Mouse (Mus musculus) ovary, adult 18-20 months (tissue): Measurements from ENCODE around the gene Arhgap18.

ENCODE experiments used
- DNase-seq: peaks from one replicate; pipeline ENCODE4 v3.0.0; 2022; ENCODE audit warnings: low spot score, mixed read lengths

Arhgap18 gene

DNA sequence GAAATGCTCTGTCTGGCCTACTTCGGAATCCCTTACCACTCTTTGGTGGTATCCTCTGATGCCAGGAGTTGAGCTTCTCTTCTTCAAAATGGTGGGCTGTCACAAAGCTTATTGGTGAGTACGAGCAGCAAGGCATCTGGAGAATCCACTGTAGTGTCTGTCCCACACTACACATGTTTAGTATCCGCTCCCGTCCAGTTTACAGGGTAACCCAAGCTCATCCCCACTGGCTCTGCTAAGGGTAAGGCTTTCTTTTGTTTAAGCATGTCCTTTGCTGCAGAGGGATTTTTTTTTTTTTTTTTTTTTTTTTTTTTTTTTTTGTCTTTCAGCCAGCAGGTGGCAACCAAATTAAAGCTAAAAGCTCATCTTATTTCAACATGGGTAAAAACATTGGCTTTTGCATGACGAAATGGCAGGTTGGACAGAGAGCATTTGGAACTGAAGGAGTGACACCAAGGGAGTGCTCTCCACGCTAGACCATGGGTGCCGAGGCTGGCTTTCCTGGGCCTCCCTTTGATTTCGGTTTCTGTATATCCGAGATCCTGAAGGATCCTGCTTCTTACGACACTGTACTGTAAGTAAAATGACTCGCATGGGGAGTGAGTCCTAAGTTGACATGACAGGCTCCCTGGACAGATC is at the start of gene Arhgap18:
Arhgap18 (plus strand) TSS at position 493 of the 639 bp plus-strand sequence.
- DNase-seq, result no peak

DNA sequence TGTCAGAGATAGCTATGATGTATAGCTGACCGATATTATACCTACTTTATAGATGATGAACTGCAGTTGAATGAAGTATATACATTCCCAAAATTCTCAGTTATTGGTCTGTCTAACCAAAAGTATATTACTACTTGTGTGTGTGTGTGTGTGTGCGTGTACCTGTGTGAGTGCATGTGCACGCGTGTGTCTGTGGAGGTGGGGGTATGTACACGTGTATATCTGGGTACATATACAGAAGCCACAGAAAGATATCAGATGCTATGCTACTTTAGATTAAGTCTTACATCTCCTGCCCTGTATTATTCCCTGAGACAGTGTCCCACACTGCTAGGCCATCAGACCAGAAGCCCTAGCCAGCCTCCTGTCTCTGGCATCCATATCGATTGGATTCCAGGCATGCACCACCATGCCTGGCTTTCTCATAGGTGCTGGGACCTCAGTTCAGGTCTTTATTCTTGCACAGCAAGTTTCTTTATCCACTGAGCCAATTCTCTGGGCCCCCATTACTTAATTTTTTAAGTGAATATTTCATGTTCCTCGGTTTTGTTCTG is 42.7 kb upstream of the Arhgap18 start:
- DNase-seq, result no peak

DNA sequence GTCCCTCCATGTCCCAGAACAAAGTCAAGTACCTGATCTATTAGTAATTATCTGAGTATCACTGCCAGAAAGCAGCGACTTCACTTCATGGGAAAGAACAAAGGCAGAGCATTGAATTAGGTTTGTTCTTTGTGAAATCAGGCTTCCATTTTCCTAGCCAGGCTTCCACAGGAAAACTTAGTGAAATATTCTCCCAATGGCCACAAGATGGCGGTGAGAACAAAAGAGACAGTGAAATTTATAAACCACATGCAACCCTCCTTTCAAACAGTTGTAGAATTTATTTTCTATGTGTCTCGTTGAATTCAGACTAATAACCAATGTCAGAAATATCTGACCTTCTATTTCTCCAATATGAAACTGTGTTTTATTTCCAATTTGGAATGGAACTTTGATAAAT is 42.2 kb upstream of the Arhgap18 start:
- no peak for DNase-seq

DNA sequence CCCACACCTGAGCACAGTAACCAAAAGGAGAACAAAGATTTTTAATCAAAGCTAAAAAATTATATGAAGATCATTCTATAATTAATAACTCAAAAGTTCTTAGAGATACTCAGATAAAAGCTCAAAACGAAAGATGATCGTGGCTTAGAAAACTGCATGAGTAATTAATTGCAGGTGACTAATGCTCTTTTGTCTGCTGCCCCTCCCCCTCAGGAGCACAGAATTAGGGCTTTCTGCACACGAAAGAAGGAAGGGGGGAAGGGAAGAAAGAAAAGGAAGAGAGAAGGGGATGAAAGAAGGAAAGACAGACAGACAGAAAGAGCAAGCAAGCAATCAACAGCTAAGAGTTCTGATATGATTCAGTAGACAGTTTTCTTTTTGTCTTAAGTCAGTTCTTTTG is 39.2 kb upstream of the Arhgap18 start:
- no peak for DNase-seq

DNA sequence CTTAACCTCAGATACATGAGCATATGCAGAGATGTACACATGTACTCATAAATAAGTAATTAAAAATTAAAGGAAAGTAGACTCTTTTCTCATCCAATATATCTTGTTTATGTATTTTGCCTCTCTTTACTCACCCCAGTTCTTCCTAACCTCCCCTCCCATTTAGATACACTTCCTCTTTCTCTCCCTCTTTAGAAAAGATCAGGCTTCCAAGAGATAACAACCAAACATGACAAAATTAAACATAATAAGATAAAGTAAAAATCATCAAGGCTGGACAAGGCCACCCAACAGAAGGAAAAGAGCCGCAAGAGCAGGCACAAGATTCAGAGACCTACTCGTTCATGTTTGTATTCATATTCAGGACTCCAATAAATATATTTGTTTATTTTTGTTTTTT is 28.5 kb upstream of the Arhgap18 start:
- no peak for DNase-seq

DNA sequence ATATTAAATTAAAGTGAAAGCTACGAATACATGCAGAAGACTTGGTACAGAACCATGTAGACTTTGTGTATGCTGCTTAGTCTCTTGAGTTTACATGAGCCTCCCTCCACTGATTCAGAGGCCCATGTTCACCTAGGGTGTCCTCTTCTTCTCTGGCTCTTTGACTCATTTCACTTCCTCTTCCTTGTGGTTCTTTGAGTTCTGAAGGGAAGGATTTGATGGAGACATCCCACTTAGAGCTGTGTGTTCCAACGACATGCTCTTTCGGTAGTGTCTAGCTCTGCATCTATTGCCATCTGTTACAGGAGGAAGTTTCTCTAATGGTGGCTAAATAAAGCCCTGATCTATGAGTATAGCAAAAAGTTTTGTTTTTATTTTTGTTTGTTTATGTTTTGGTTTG is 28.0 kb upstream of the Arhgap18 start:
- no peak for DNase-seq

DNA sequence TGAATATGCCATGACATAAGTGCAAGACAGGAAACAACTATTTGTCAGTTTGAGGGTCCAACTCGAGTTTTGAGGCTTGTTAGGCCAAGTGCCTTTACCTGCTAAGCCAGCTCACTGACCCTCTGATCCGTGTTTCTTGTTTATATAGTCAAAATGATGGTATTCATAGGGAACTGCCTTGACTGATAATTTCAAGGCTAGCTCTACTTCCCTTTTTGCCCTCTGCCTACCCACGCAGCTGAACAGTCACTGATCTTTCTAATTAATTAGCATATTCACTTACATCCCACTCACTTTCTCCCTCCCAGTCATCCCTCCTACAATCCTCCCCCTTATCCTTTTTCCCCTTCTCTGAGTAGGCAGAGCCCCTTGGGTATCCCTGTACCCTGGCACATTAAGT is 2.4 kb upstream of the Arhgap18 start:
- DNase-seq, result no peak

DNA sequence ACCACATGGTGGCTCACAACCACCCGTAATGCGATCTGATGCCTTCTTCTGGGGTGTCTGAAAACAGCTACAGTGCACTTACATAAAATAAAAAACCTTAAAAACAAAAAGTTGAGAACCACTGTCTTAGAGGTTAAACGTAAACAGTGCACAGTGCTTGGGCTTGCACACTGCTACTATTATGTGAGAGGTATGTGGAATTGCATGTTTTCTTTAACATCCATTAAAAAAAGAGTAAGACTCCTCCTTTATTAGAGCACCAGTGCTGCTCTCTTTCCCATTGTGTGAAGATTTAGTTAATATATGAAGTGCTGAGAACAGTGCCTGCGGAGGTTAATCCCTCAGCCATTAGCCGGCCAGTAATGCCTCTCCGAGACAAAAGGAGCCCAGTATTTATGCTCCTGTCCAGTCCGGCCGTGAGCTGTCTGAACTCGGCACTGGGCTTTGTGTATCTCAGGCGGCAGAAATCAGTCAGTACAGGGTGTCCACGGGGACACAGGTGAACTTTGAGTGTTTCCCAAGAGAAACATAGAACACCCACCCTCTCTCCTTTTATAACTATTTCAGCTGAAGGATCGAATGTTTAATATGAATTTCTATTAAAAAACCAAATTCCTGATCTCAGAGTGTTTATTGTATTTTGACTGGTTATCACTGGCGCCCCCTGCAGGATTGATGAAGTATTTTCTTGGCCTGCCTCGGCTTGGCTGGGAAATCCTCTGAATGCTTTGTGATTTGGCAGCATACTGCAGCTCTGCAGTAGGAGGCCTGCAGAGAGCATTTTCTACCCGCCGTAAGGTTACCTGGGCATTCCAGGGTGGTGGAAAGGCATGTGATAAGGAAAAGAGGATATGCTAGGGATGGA is 925 bp upstream of the Arhgap18 start:
- DNase-seq, result no peak

DNA sequence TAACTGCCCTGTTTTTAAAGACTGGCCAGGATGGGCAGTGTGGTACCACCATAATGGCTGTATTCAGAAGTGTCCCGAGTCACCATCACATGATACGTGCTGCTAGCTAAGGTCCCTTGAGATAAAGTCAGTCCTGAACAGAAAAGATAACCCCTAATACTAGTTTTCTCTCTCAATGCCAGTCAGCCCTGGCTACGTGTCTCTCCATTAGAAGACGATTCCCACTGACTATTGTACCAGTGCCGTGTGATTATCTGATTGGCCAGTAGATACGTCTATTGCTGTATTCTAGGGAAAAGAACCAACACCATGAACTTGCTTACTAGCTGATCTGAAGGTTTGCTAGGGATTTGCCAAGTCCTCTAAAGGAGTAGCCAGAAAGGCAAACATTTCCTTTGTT is 785 bp downstream of the Arhgap18 start:
- no peak for DNase-seq

DNA sequence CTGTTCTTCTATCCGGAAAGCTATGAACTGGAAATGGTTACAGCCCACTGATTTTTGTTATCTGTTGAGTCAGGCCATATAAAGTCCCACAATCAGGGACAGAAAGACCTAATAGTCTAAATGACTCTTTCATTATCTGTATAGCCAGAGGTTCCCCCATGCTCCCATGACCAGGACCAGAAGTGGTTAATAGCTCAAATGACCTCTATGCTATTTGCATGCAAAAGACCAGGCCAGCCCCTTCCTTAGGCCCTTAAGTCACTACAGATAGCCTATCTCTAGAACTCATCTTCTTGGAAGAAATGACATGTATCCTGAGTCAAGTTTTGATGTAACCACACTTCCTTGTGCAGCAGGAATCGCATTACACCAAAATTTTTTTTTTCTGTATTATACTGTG is 4.0 kb downstream of the Arhgap18 start:
- no peak for DNase-seq

DNA sequence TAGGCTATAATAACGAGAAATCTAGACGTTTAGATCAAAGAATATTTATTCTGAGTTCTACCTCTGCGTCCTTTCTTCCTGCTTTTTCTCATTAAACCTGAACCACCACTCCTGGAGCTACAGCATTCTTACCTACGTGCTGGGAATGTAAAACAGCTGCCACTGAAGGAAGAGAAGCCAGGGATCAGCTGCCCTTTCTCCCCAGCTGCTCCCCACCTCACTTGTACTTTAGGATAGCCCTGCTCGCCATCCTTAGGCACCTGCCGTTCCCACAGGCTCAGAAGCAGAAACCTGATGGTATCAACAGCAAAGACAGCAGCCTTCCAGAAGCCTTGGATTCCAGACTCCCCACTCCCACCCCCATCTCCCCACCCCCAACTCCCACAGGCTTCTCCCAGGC is 6.2 kb downstream of the Arhgap18 start:
- no peak for DNase-seq

DNA sequence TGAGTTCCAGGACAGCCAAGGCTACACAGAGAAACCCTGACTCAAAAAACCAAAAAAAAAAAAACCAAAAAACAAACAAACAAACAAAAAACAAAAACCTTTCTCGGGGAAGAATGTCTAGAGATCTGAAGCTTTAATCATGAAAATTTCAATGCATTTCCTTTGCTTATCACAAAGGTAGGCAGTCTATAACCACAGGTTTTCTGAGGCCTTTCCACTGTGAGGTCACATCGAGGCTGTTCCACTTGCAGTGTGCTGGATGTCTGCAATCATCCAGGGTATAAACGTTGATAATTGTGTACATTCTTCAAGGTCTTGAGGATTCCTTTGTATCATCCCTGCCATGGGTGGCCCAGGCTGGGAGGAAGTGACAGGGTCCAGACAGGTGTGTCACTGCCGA is 7.9 kb downstream of the Arhgap18 start:
- DNase-seq, result no peak

DNA sequence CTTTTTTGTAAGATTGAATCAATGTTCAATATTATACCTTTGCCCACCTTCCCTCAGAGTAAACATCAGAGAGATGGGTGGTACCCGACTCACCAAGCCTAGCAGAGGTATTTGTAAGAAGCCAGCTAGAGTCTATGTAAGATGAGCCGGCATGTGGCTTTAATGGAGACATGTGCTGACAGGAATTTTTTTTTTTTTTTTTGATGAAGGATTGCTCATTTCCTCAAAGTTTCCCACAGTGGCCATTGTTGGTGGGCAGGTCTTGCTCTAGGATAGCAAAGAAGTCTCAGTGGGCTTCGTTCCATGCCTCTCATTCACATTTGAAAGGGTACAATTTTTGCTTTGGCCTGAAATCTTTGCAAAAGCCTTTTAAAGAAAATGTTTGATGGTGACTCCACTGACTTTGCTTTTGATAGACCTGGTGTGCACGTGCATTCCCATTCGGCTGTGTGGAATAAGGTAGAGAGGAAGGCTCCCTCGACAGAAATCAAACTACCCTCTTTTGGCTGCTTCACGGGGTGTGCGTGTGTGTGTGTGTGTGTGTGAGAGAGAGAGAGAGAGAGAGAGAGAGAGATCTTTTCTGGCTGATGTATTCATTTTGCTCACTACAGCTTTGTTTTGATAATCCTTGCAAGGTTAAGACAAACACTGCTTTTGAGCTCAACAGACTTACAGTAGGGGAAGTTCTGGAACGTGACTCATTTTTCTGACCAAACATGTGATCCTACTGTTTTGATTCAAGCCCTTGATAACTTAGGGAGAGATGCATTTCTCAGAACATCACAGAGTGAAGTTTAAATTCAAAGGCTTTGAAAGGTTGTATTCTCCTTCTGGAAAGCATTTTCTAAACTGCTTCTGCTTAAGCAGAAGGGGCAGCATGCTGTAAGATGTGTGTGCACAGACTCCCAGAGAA is 9.0 kb downstream of the Arhgap18 start:
- DNase-seq, result no peak

DNA sequence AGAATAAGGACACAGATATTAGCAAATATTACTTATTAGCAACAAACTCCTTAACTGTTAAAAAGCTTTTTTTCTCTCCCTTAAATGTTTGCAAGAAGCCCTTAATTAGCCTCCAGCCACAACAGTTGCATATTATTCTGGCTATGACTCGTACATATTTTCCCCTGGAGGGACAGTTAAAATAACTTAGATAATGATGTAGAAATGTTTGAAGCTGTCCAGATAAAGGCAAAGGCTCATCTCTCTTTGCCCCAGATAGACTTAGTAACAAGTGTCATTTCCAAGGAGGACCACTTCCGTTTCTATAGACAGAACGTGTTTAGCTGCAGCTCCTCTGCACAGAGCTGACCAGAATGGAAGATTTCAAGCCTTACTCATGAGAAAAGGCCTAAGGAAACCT is 14.0 kb downstream of the Arhgap18 start:
- no peak for DNase-seq

DNA sequence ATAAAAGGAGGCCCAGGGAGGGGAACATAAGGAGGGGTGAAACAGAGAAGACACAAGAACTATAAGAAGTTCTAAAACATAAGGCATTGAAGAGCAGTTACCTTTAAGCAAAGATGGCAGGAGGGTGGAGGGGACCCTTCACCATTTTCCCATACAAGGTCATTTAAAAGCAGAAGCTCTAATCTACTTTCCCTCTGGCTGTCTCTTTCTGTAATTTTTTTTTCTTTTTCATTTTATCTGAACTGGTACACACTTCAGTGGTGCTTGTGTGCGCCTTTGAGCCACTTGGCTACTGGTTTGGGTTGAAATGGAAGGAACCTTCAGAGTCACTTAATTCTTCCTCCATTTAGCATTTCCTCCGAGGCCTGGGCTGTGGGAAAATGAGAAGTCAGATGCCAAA is 15.7 kb downstream of the Arhgap18 start:
- no peak for DNase-seq

DNA sequence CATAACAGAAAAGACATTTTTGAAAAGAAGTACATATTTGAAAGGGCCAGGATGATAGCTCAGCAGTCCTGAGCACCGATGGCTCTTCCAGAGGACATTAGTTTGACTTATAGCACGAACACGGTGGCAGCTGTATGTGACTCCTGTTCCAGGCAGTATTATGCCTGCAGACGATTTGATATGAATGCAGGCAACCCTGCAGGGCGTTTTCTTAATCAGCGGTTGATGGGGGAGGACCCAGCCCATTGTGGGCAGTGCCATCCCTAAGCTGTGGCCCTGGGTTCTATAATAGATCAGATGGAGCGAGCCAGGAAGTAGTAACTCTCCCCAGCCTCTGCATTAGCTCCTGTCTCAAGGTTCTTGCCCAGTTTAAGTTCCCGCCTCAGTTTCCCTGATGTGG is 16.8 kb downstream of the Arhgap18 start:
- no peak for DNase-seq

DNA sequence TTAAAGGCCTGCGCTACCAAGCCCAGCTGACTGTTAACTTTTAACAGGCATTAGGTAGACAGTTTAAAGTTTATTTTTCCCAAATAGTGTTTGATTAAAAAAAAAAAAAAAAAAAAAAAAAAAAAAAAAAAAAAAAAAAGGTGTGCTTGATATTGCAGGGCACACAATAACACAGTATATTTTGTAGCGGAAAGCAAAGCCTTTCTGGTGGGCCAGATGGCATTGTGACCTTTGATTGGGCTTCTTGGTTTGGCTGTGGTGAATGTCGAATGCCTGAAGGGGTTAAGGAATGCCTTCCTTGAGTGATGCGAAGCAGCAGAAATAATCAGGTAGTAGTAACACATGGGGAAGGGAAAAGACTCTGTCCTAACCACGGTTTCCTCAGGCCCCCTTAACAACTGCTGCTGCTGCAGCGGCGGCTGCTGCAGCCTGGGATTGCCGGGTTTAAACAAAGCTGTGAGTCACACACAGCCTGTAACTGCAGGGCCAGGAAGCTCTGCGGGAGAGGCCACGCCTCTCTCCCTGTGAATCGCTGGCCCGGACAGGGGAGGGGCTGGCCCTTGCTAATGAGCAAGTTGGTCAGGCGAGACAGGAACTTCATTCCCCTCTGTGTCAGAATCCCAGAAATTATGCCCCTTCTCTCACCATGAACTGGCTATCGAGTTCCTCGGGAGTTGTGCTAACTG is 18.9 kb downstream of the Arhgap18 start:
- DNase-seq, result peak; percentile 89

DNA sequence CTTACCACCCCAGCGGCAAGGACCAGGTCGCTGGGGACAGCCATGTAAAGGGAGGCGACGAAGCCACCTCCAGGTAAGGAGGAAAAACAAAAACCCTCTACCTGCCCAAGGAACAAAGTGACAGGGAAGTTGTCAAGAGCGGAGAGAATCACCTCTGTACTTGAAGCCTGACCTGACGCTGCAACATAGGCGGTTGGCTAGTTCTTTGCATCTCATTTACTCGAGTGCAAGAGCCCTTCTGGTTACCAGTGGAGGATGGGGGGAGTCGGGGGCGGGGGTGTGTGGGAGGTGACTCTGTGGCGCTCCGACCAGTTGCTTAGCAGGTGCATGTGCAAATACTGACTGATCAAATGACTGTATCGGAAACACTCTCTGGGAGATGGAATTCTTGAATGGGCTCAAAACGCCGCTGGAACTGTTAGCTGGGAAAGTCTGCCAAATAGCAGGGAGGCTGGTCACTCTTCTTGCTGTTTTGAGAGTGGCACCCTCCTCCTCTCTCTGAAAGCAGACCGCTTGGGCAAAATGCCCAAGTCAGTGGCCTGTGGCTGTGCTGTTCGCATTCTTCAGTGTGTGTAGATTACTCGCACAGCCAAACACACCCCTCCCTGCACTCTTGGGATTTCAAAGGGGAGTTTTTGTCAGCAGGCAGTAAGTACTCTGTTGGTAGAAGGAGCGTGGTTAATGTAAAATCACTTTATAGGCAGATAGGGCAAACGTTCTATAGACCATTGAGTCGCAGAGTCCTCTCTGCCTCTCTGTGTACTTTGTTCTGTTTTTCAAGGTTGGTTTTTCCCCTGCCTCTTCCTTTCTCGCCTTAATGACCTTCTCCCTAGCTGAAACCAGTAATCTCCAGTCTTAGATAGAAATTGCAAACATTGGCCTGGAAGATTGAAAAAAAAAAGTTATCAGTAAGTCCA is 19.7 kb downstream of the Arhgap18 start:
- peak; percentile 82 for DNase-seq

DNA sequence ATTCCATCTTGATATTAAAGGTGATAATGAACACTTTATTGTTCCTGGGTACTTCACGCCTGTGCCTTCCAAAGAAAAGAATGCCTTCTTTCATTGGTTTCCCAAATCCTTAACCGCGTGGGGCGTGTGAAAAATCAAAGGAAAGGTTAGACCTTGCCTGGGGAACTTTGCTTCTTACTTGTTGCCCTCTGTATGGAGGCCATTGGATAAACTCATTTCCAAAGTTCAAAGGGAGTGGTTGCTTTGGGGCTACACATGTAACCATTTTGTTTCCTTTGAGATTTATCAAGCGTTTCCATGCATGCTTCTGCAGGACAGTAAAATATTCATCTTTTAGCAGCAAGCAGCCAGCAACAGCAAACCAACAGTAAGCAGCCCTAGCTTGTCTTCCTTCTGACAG is 20.3 kb downstream of the Arhgap18 start:
- no peak for DNase-seq

DNA sequence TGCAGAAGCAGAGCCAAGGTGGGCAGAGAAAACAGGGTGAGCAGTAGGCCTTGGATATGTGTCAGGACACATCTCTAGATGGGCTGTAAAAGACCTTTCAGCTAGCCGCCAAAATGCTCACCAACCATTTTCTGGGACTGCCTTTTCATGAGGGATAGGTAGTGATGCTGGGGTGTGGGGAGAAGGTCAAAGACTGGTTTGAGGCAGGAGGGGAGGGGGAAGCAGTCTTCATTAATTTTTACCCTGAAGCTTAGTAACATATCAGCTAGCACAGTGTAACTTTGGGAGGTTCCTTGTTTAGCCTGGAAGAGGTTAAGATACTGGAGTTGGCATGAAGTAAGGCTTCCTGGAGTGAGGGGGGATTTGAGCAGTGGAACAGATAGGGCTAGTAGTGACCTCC is 21.0 kb downstream of the Arhgap18 start:
- no peak for DNase-seq

DNA sequence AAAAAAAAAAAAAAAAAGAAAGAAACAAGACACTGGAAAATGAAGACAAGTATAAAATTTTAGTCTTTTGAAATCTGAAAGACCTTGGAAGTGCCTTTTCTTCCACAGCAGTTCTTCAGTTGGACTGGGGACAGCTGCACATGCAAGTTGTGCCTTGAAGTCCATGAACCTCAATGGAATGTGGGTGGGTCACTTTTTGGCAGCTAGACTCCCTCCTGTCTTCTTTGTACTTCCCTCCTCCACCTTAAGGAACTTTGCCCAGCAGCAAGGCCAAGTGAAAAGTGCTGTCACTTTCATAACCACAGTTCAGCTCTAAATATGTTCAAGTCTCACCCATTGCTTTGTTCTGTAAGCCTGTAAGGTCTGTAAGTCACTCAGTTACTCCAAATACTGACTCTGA is 23.2 kb downstream of the Arhgap18 start:
- DNase-seq, result no peak
